Mouse (Mus musculus) liver, postnatal 0 days (tissue): ENCODE data around the gene Rac3. TPM values are rescaled to one million over a fixed set of nuclear protein-coding genes. Genes with fewer than 3 reads are reported as not detected.
"Not testable (repeated sequence)": the region's sequence is repeated elsewhere in the genome, so short reads cannot be mapped to it uniquely, and the experiment has no call there.

Source experiments
- ATAC-seq: fragments of 200-750 bp; cut with Nextera tagmentation; 2 replicates; pipeline ENCODE4 v1.8.0; 2017; ENCODE audit warnings: mild to moderate bottlenecking, moderate library complexity
- DNase-seq: peaks from one replicate; pipeline ENCODE4 v3.0.0-alpha.2; 2016
- H3K27ac ChIP-seq: fragments of 300-500 bp; sonication (generic); 2 replicates; pipeline ENCODE4 v1.5.1; 2014; ENCODE audit warnings: antibody characterized with exemption, moderate library complexity, mild to moderate bottlenecking, low read depth
- H3K27me3 ChIP-seq: fragments of 300-500 bp; sonication (generic); 2 replicates; pipeline ENCODE4 v1.6.1; 2014; ENCODE audit warnings: low read length, control low read depth, mixed read lengths; ENCODE audit not compliant: insufficient read depth
- H3K36me3 ChIP-seq: fragments of 300-500 bp; sonication (generic); replicated peaks from 2 replicates; pipeline ENCODE4 v1.6.1; 2014; ENCODE audit warnings: mild to moderate bottlenecking, control low read depth, low read length, moderate library complexity, mixed read lengths; ENCODE audit not compliant: insufficient read depth
- H3K4me1 ChIP-seq: fragments of 300-500 bp; sonication (generic); 2 replicates; pipeline ENCODE4 v1.6.1; 2014; ENCODE audit warnings: antibody characterized with exemption, mild to moderate bottlenecking, control low read depth; ENCODE audit not compliant: insufficient read depth
- H3K4me2 ChIP-seq: fragments of 300-500 bp; sonication (generic); 2 replicates; pipeline ENCODE4 v1.6.1; 2014; ENCODE audit warnings: low read depth, mild to moderate bottlenecking, low read length, moderate library complexity, mixed read lengths
- H3K4me3 ChIP-seq: fragments of 300-500 bp; sonication (generic); 2 replicates; pipeline ENCODE4 v1.5.1; 2014; ENCODE audit warnings: low read depth, low read length
- H3K9ac ChIP-seq: fragments of 300-500 bp; sonication (generic); replicated peaks from 2 replicates; pipeline ENCODE4 v1.6.1; 2014; ENCODE audit warnings: mild to moderate bottlenecking, moderate library complexity
- H3K9me3 ChIP-seq: fragments of 300-500 bp; sonication (generic); 2 replicates; pipeline ENCODE4 v1.6.1; 2016; ENCODE audit warnings: mild to moderate bottlenecking, control low read depth, low read length, mixed read lengths
- CTCF ChIP-seq: sonication (generic); IDR thresholded peaks from 2 replicates; pipeline ENCODE4 v1.5.1; 2016; ENCODE audit warnings: antibody characterized with exemption, low read depth
- EP300 ChIP-seq: IDR thresholded peaks from 2 replicates; pipeline ENCODE4 v1.6.1; 2016; ENCODE audit warnings: antibody characterized with exemption, low read depth, mild to moderate bottlenecking
- WGBS: fragments of 180-500 bp; shearing (Covaris S2); extraction: QIAGEN DNeasy Blood & Tissue Kit; methylation state at CpG from one replicate; pipeline ENCODE4 v1.1.7; 2014; ENCODE audit not compliant: insufficient replicate concordance; 5-methylcytosine and 5-hydroxymethylcytosine counted together
- polyA plus RNA-seq: library from polyadenylated mRNA; unstranded; fragments of >200 nt; fragmentation: Nextera tagmentation; extraction: Ambion mirVana; gene quantifications from 2 replicates; pipeline ENCODE4 v1.2.1, GENCODE M21; 2015

Gene Rac3
- polyA plus RNA-seq, 1 experiment from 2014 or later = 0.36 TPM

GRCm38 (mm10) chr11:120767023-120767422 lies 45.8 kb downstream of the Rac3 start:
- H3K36me3 ChIP-seq, H3K9me3 ChIP-seq, H3K9ac ChIP-seq, H3K27me3 ChIP-seq, H3K4me1 ChIP-seq, DNase-seq, ATAC-seq, H3K27ac ChIP-seq, H3K4me3 ChIP-seq, H3K4me2 ChIP-seq: not testable (repeated sequence)
- 33% methylated on average over 4 of the region's 7 CpGs for WGBS

DNA sequence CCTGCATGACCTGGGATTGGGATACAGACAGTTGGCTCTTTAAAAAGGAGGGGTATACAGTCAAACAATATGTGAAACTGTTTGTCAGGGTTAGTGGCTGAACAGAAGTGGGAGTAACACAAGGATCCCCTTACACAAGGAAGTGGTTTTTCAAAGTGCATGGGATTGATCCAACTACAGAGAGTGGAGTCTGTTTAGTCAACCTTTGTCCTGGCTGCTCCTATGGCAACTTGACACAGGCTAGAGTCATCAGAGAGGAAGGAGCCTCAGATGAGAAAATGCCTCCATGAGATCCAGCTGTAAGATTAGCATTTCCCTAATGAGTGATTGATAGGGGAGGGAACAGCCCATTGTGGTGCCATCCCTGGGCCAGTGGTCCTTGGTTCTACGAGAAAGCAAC lies 46.9 kb downstream of the Rac3 start:
- H3K27me3 ChIP-seq = no peaks in the 10 kb centered on the region
- no peaks in the 10 kb centered on the region for H3K4me1 ChIP-seq
- peak; percentile 63 for ATAC-seq
- H3K4me3 ChIP-seq = no peak overlapping the region
- no peak overlapping the region; the same call in 1 of the 2 replicates for H3K9ac ChIP-seq
- H3K4me2 ChIP-seq = no peak overlapping the region
- TF ChIP-seq CTCF (no peak), EP300 (no peak)
- H3K36me3 ChIP-seq = no peaks in the 10 kb centered on the region
- 54% methylated on average over 1 of the region's 1 CpGs for WGBS
- no peak for DNase-seq
- no peaks in the 10 kb centered on the region for H3K9me3 ChIP-seq
- H3K27ac ChIP-seq = no peak overlapping the region

GRCm38 (mm10) chr11:120772749-120773148 lies 51.5 kb downstream of the Rac3 start:
- no peak for ATAC-seq
- Histone ChIP-seq H3K9ac (no peak overlapping the region), H3K36me3 (no peaks in the 10 kb centered on the region), H3K9me3 (no peaks in the 10 kb centered on the region), H3K4me3 (no peak overlapping the region), H3K27ac (no peak overlapping the region), H3K4me2 (no peak overlapping the region), H3K4me1 (no peaks in the 10 kb centered on the region), H3K27me3 (no peaks in the 10 kb centered on the region)
- WGBS = 73% methylated on average over 3 of the region's 3 CpGs
- DNase-seq = no peak
- no peak for TF ChIP-seq CTCF
- no peak for TF ChIP-seq EP300

Other genes starting within 250 kb of the Rac3 start
- gene Mrpl12, start 236.9 kb upstream of the Rac3 start, polyA plus RNA-seq = 133 and 139 TPM in 2 replicates
- 96.7 and 99.7 TPM in 2 replicates for gene Slc25a10, start 229.6 kb upstream of the Rac3 start, polyA plus RNA-seq
- gene Gcgr, start 190.8 kb upstream of the Rac3 start, polyA plus RNA-seq = 58.5 and 66.9 TPM in 2 replicates
- 59.2 and 61.0 TPM in 2 replicates for gene Mcrip1, start 171.7 kb upstream of the Rac3 start, polyA plus RNA-seq
- gene Ppp1r27, start 170.3 kb upstream of the Rac3 start, polyA plus RNA-seq = 0.19 and 1.5 TPM in 2 replicates
- 683 and 697 TPM in 2 replicates for gene P4hb, start 148.2 kb upstream of the Rac3 start, polyA plus RNA-seq
- 148 and 156 TPM in 2 replicates for gene Arhgdia, start 139.8 kb upstream of the Rac3 start, polyA plus RNA-seq
- 162 and 168 TPM in 2 replicates for gene Alyref, start 123.1 kb upstream of the Rac3 start, polyA plus RNA-seq
- gene Anapc11, start 123.0 kb upstream of the Rac3 start, polyA plus RNA-seq = 46.1 and 47.5 TPM in 2 replicates
- gene Npb, start 113.0 kb upstream of the Rac3 start, polyA plus RNA-seq = 20.9 and 22.2 TPM in 2 replicates
- 217 and 222 TPM in 2 replicates for gene Pcyt2, start 103.5 kb upstream of the Rac3 start, polyA plus RNA-seq
- gene Sirt7, start 96.2 kb upstream of the Rac3 start, polyA plus RNA-seq = 34.3 TPM in 2 replicates
- 30.8 and 35.8 TPM in 2 replicates for gene Mafg, start 87.9 kb upstream of the Rac3 start, polyA plus RNA-seq
- 1.5 and 1.7 TPM in 2 replicates for gene Pycr1, start 77.7 kb upstream of the Rac3 start, polyA plus RNA-seq
- gene Myadml2, start 73.3 kb upstream of the Rac3 start, polyA plus RNA-seq = 0.26 and 0.50 TPM in 2 replicates
- gene Notum, start 60.3 kb upstream of the Rac3 start, polyA plus RNA-seq = 0.15 and 0.29 TPM in 2 replicates
- 56.8 and 57.1 TPM in 2 replicates for gene Aspscr1, start 48.5 kb upstream of the Rac3 start, polyA plus RNA-seq
- 81.0 and 88.0 TPM in 2 replicates for gene Cenpx, start 7.7 kb upstream of the Rac3 start, polyA plus RNA-seq
- gene Lrrc45, start 7.5 kb upstream of the Rac3 start, polyA plus RNA-seq = 5.1 and 5.4 TPM in 2 replicates
- 118 and 141 TPM in 2 replicates for gene Dcxr, start 5.8 kb downstream of the Rac3 start, polyA plus RNA-seq
- 0.26 and 0.94 TPM in 2 replicates for gene Cbr2, start 10.6 kb downstream of the Rac3 start, polyA plus RNA-seq
- 1.6 and 2.3 TPM in 2 replicates for gene Hmga1b, start 41.3 kb downstream of the Rac3 start, polyA plus RNA-seq
- 6.2 and 6.3 TPM in 2 replicates for gene Rfng, start 62.7 kb downstream of the Rac3 start, polyA plus RNA-seq
- gene Gps1, start 62.8 kb downstream of the Rac3 start, polyA plus RNA-seq = 50.8 and 51.9 TPM in 2 replicates
- 43.8 and 46.8 TPM in 2 replicates for gene Dus1l, start 74.9 kb downstream of the Rac3 start, polyA plus RNA-seq
- gene Fasn, start 103.1 kb downstream of the Rac3 start, polyA plus RNA-seq = 3.8 and 3.9 TPM in 2 replicates
- 1.2 and 1.4 TPM in 2 replicates for gene Ccdc57, start 211.4 kb downstream of the Rac3 start, polyA plus RNA-seq
- gene Slc16a3, start 227.0 kb downstream of the Rac3 start, polyA plus RNA-seq = 9.9 and 13.9 TPM in 2 replicates